Mouse (Mus musculus) bone marrow macrophage, adult 2 months (primary cell): ENCODE data around the gene Kif5a.

Experiments used
- CTCF ChIP-seq: IDR thresholded peaks from 2 replicates; pipeline ENCODE4 v1.5.1; 2012; ENCODE audit warnings: low read depth, mild to moderate bottlenecking, low read length, moderate library complexity
- POLR2A ChIP-seq: IDR thresholded peaks from 2 replicates; pipeline ENCODE4 v1.6.1; 2012; ENCODE audit warnings: mild to moderate bottlenecking, low read depth, low read length, borderline replicate concordance

- TF ChIP-seq CTCF (no peak), POLR2A (no peak)
Measured at GRCm38 (mm10) chr10:127257790-127258189, 5.4 kb downstream of the Kif5a start.
